Mouse (Mus musculus) forebrain, embryonic 12.5 days (tissue): ENCODE data around the gene Ispd. TPM values are rescaled to one million over a fixed set of nuclear protein-coding genes. Genes with fewer than 3 reads are reported as not detected.

Source experiments
- ATAC-seq: fragments of 200-750 bp; cut with Nextera tagmentation; 2 replicates; pipeline ENCODE4 v1.8.0; 2017; ENCODE audit warnings: moderate TSS enrichment; ENCODE audit not compliant: low FRiP score
- H3K27ac ChIP-seq: fragments of 300-500 bp; sonication (generic); 2 replicates; pipeline ENCODE4 v1.5.1; 2016; ENCODE audit warnings: mild to moderate bottlenecking
- H3K27me3 ChIP-seq: fragments of 300-500 bp; sonication (generic); 2 replicates; pipeline ENCODE4 v1.6.1; 2016; ENCODE audit warnings: mild to moderate bottlenecking
- H3K36me3 ChIP-seq: fragments of 300-500 bp; sonication (generic); replicated peaks from 2 replicates; pipeline ENCODE4 v1.6.1; 2016; ENCODE audit warnings: mild to moderate bottlenecking
- H3K4me1 ChIP-seq: fragments of 300-500 bp; sonication (generic); 2 replicates; pipeline ENCODE4 v1.6.1; 2016
- H3K4me2 ChIP-seq: fragments of 300-500 bp; sonication (generic); 2 replicates; pipeline ENCODE4 v1.6.1; 2016; ENCODE audit warnings: mild to moderate bottlenecking, moderate library complexity
- H3K4me3 ChIP-seq: fragments of 300-500 bp; sonication (generic); replicated peaks from 2 replicates; pipeline ENCODE4 v1.5.1; 2016; ENCODE audit warnings: mild to moderate bottlenecking
- H3K9ac ChIP-seq: fragments of 300-500 bp; sonication (generic); 2 replicates; pipeline ENCODE4 v1.6.1; 2016; ENCODE audit warnings: mild to moderate bottlenecking
- H3K9me3 ChIP-seq: fragments of 300-500 bp; sonication (generic); 2 replicates; pipeline ENCODE4 v1.6.1; 2016
- WGBS: fragments of 180-500 bp; shearing (Covaris S2); methylation state at CpG from one replicate; pipeline ENCODE4 v1.1.7; 2016; 5-methylcytosine and 5-hydroxymethylcytosine counted together
- polyA plus RNA-seq: library from polyadenylated mRNA; unstranded; fragments of >200 nt; fragmentation: Nextera tagmentation; extraction: Ambion mirVana; gene quantifications from 2 replicates; pipeline ENCODE4 v1.2.1, GENCODE M21; 2016

The Ispd gene
- polyA plus RNA-seq, 1 experiment from 2014 or later, result 8.0 TPM

GRCm38 (mm10) chr12:36681779-36682178 lies 300.5 kb downstream of the Ispd start:
- Histone ChIP-seq H3K4me1 (no peaks in the 10 kb centered on the region), H3K4me2 (no peak overlapping the region), H3K9ac (no peak overlapping the region), H3K4me3 (no peak overlapping the region), H3K9me3 (no peaks in the 10 kb centered on the region), H3K27me3 (no peaks in the 10 kb centered on the region), H3K36me3 (no peaks in the 10 kb centered on the region), H3K27ac (no peak overlapping the region)
- 82% methylated on average over 6 of the region's 6 CpGs for WGBS
- no peak for ATAC-seq

GRCm38 (mm10) chr12:36694072-36694471 lies 312.8 kb downstream of the Ispd start:
- H3K27ac ChIP-seq, result no peak overlapping the region
- no peaks in the 10 kb centered on the region for H3K36me3 ChIP-seq
- ATAC-seq, result no peak
- H3K4me2 ChIP-seq, result no peak overlapping the region
- H3K9me3 ChIP-seq, result no peaks in the 10 kb centered on the region
- no peak overlapping the region for H3K4me3 ChIP-seq
- no peaks in the 10 kb centered on the region for H3K4me1 ChIP-seq
- no peak overlapping the region for H3K9ac ChIP-seq
- no peaks in the 10 kb centered on the region for H3K27me3 ChIP-seq
- WGBS, result 79% methylated on average over 2 of the region's 2 CpGs

DNA sequence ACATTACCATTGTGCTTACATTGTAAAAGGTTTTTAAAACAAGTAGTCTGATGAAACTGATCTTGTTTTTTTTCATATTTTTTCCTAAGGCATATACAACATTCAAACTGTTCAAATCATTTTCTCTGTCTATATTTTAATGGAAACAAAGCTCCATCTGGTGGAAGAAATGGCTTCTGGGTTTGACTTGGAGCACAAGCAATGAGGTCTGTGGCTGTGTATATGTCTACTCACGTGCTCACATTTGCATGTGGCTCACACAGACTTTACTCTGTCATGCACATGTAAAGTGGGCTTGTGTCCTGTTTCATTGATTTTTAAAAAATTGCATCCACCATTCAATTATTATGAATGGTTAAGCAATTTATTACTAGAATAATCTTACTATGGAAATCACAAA lies 323.1 kb downstream of the Ispd start:
- WGBS, result 64% methylated on average over 1 of the region's 1 CpGs
- Histone ChIP-seq H3K27me3 (no peaks in the 10 kb centered on the region), H3K36me3 (no peaks in the 10 kb centered on the region), H3K4me2 (no peak overlapping the region), H3K27ac (no peak overlapping the region), H3K9me3 (no peaks in the 10 kb centered on the region), H3K9ac (no peak overlapping the region), H3K4me1 (0 out of 2 replicates have a peak, but pooled peaks cover 4% of the 10 kb centered on the region), H3K4me3 (no peak overlapping the region)
- ATAC-seq, result no peak

GRCm38 (mm10) chr12:36708810-36709209 lies 327.6 kb downstream of the Ispd start:
- Histone ChIP-seq H3K27me3 (no peaks in the 10 kb centered on the region), H3K9ac (no peak overlapping the region), H3K36me3 (no peaks in the 10 kb centered on the region), H3K4me2 (no peak overlapping the region), H3K9me3 (no peaks in the 10 kb centered on the region), H3K4me1 (0 out of 2 replicates have a peak, but pooled peaks cover 4% of the 10 kb centered on the region), H3K27ac (no peak overlapping the region), H3K4me3 (no peak overlapping the region)
- no peak for ATAC-seq
- 71% methylated on average over 1 of the region's 1 CpGs for WGBS

- H3K27ac ChIP-seq, result no peak overlapping the region
- 34% methylated on average over 17 of the region's 17 CpGs for WGBS
- peak; percentile 81 for ATAC-seq
- no peaks in the 10 kb centered on the region for H3K36me3 ChIP-seq
- no peaks in the 10 kb centered on the region for H3K9me3 ChIP-seq
- 0 out of 2 replicates have a peak overlapping the region, but pooled peaks have one; percentile 6 for H3K4me3 ChIP-seq
- H3K4me1 ChIP-seq, result 0 out of 2 replicates have a peak, but pooled peaks cover under 1% of the 10 kb centered on the region
- no peak overlapping the region for H3K9ac ChIP-seq
- no peaks in the 10 kb centered on the region for H3K27me3 ChIP-seq
- peak overlapping the region; percentile 40 for H3K4me2 ChIP-seq
These were observed 332.8 kb downstream of the Ispd start for GRCm38 (mm10) chr12:36713866-36714662.

DNA sequence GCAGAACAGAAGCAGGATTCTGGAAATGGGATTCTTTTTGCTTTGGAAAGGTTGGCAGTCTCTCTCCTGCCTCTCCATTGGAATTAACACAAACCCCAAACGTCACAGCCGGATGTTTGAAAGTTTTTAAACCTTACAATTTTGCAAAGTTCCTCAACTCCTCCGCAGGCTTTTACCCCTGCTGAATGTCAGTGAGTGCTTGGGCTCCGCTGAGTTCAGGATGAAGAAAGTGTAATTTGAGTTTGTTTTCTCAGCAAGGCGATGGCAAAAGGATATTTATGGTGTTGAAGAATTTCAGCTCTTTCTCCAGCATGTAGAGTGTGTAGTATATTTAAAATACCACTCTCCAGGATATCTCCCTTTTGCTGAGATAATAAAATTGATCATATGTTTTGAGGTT lies 336.3 kb downstream of the Ispd start:
- Histone ChIP-seq H3K4me2 (no peak overlapping the region), H3K4me3 (no peak overlapping the region), H3K27me3 (no peaks in the 10 kb centered on the region), H3K36me3 (no peaks in the 10 kb centered on the region), H3K9ac (no peak overlapping the region), H3K27ac (no peak overlapping the region), H3K4me1 (no peaks in the 10 kb centered on the region), H3K9me3 (no peaks in the 10 kb centered on the region)
- no peak for ATAC-seq
- WGBS, result 69% methylated on average over 5 of the region's 5 CpGs

DNA sequence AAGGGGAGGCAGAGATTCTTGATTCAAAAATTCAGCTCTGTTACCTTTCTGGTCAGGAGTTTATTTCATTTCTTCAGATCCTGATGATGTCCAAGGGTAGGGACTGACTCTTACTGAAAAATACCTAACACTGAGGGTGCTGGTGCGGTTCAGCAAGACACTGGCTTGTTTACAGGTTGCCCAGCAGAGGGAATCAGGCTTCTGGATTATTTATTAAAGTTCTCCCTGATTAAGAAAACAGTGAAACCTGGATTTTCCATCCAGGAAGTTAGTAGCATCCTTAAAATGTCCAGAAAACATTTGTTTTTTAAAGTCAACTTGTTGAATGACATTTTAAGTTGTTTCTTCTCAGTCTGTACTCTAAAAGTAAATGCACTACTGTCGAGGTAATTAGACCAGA lies 337.2 kb downstream of the Ispd start:
- H3K4me3 ChIP-seq, result no peak overlapping the region
- no peaks in the 10 kb centered on the region for H3K4me1 ChIP-seq
- H3K27ac ChIP-seq, result no peak overlapping the region
- no peak for ATAC-seq
- H3K36me3 ChIP-seq, result no peaks in the 10 kb centered on the region
- no peak overlapping the region for H3K9ac ChIP-seq
- no peaks in the 10 kb centered on the region for H3K9me3 ChIP-seq
- no peak overlapping the region for H3K4me2 ChIP-seq
- no peaks in the 10 kb centered on the region for H3K27me3 ChIP-seq
- 65% methylated on average over 2 of the region's 2 CpGs for WGBS

GRCm38 (mm10) chr12:36719074-36719473 lies 337.8 kb downstream of the Ispd start:
- WGBS, result 58% methylated on average over 3 of the region's 3 CpGs

GRCm38 (mm10) chr12:36720779-36721178 lies 339.5 kb downstream of the Ispd start:
- Histone ChIP-seq H3K4me1 (no peaks in the 10 kb centered on the region), H3K36me3 (no peaks in the 10 kb centered on the region), H3K4me3 (no peak overlapping the region), H3K4me2 (no peak overlapping the region), H3K27me3 (no peaks in the 10 kb centered on the region), H3K27ac (no peak overlapping the region), H3K9me3 (no peaks in the 10 kb centered on the region), H3K9ac (no peak overlapping the region)
- no peak for ATAC-seq
- WGBS, result 80% methylated on average over 3 of the region's 3 CpGs

More at GRCm38 (mm10) chr12:36719074-36719473, 337.8 kb downstream of the Ispd start:
- Histone ChIP-seq H3K27ac (no peak overlapping the region), H3K4me3 (no peak overlapping the region), H3K9ac (no peak overlapping the region), H3K4me1 (no peaks in the 10 kb centered on the region), H3K9me3 (no peaks in the 10 kb centered on the region), H3K4me2 (no peak overlapping the region), H3K36me3 (no peaks in the 10 kb centered on the region), H3K27me3 (no peaks in the 10 kb centered on the region)
- no peak for ATAC-seq

DNA sequence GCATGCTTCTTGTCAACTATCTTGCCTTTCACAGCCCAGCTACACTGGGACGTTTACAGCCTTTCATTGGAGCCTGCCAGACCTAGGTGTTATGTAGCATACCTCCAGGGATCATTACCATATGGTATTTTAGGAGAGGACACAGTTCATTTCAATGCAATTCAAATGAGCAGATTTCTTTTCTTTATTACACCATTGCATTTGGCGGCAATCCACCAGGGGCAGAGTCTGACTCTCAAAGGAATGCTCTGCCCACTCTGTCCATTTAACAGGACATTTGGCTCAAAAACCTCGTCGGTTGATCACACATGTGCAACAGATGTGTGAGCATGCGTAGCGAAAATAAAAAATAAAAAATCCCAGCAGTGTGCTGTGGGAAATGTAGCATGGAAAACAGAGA lies 340.0 kb downstream of the Ispd start:
- no peak; the same call in 1 of the 2 replicates for ATAC-seq
- H3K36me3 ChIP-seq, result no peaks in the 10 kb centered on the region
- H3K4me1 ChIP-seq, result no peaks in the 10 kb centered on the region
- no peak overlapping the region for H3K9ac ChIP-seq
- no peaks in the 10 kb centered on the region for H3K27me3 ChIP-seq
- no peak overlapping the region for H3K4me2 ChIP-seq
- WGBS, result 56% methylated on average over 6 of the region's 6 CpGs
- no peak overlapping the region for H3K4me3 ChIP-seq
- H3K27ac ChIP-seq, result no peak overlapping the region
- no peaks in the 10 kb centered on the region for H3K9me3 ChIP-seq

- no peak overlapping the region for H3K4me3 ChIP-seq
- H3K4me1 ChIP-seq, result no peaks in the 10 kb centered on the region
- H3K27me3 ChIP-seq, result no peaks in the 10 kb centered on the region
- 88% methylated on average over 6 of the region's 6 CpGs for WGBS
- no peaks in the 10 kb centered on the region for H3K36me3 ChIP-seq
- H3K4me2 ChIP-seq, result no peak overlapping the region
- no peak overlapping the region for H3K9ac ChIP-seq
- no peak overlapping the region for H3K27ac ChIP-seq
- no peak for ATAC-seq
- no peaks in the 10 kb centered on the region for H3K9me3 ChIP-seq
These were observed 341.5 kb downstream of the Ispd start for GRCm38 (mm10) chr12:36722754-36723153.

- H3K9ac ChIP-seq, result no peak overlapping the region
- no peak overlapping the region for H3K27ac ChIP-seq
- ATAC-seq, result no peak
- H3K36me3 ChIP-seq, result no peaks in the 10 kb centered on the region
- WGBS, result 74% methylated on average over 3 of the region's 3 CpGs
- no peak overlapping the region for H3K4me2 ChIP-seq
- H3K4me1 ChIP-seq, result no peaks in the 10 kb centered on the region
- H3K4me3 ChIP-seq, result no peak overlapping the region
- no peaks in the 10 kb centered on the region for H3K27me3 ChIP-seq
- no peaks in the 10 kb centered on the region for H3K9me3 ChIP-seq
These were observed 342.1 kb downstream of the Ispd start for GRCm38 (mm10) chr12:36723302-36723701.

GRCm38 (mm10) chr12:36724297-36724696 lies 343.0 kb downstream of the Ispd start:
- WGBS, result 74% methylated on average over 4 of the region's 4 CpGs

More at GRCm38 (mm10) chr12:36724297-36724696, 343.0 kb downstream of the Ispd start:
- Histone ChIP-seq H3K4me1 (no peaks in the 10 kb centered on the region), H3K36me3 (no peaks in the 10 kb centered on the region), H3K27ac (no peak overlapping the region), H3K4me3 (no peak overlapping the region), H3K27me3 (no peaks in the 10 kb centered on the region), H3K4me2 (no peak overlapping the region), H3K9me3 (no peaks in the 10 kb centered on the region), H3K9ac (no peak overlapping the region)
- no peak for ATAC-seq
